Mouse (Mus musculus) liver, embryonic 13.5 days (tissue): ENCODE data around the gene Glp2r. TPM values are rescaled to one million over a fixed set of nuclear protein-coding genes. Genes with fewer than 3 reads are reported as not detected.
A peak's percentile ranks its signal among the peaks of the same experiment; 100 is the strongest.

Source experiments
- ATAC-seq: fragments of 200-750 bp; cut with Nextera tagmentation; 2 replicates; pipeline ENCODE4 v1.8.0; 2017; ENCODE audit warnings: low read depth, mild to moderate bottlenecking, moderate number of reproducible peaks, moderate library complexity
- DNase-seq: peaks from one replicate; pipeline ENCODE4 v3.0.0; 2022
- H3K27ac ChIP-seq: fragments of 300-500 bp; sonication (generic); 2 replicates; pipeline ENCODE4 v1.5.1; 2015; ENCODE audit warnings: moderate library complexity, mild to moderate bottlenecking, inconsistent platforms
- H3K27me3 ChIP-seq: fragments of 300-500 bp; sonication (generic); 2 replicates; pipeline ENCODE4 v1.6.1; 2015; ENCODE audit warnings: mild to moderate bottlenecking, inconsistent platforms
- H3K36me3 ChIP-seq: fragments of 300-500 bp; sonication (generic); 2 replicates; pipeline ENCODE4 v1.6.1; 2015; ENCODE audit warnings: mild to moderate bottlenecking, inconsistent platforms
- H3K4me1 ChIP-seq: fragments of 300-500 bp; sonication (generic); replicated peaks from 2 replicates; pipeline ENCODE4 v1.6.1; 2015; ENCODE audit warnings: inconsistent platforms
- H3K4me2 ChIP-seq: fragments of 300-500 bp; sonication (generic); 2 replicates; pipeline ENCODE4 v1.6.1; 2015; ENCODE audit warnings: inconsistent platforms, mild to moderate bottlenecking, moderate library complexity
- H3K4me3 ChIP-seq: fragments of 300-500 bp; sonication (generic); replicated peaks from 2 replicates; pipeline ENCODE4 v1.5.1; 2015; ENCODE audit warnings: mild to moderate bottlenecking, inconsistent platforms
- H3K9ac ChIP-seq: fragments of 300-500 bp; sonication (generic); 2 replicates; pipeline ENCODE4 v1.6.1; 2015; ENCODE audit warnings: mild to moderate bottlenecking, inconsistent platforms
- H3K9me3 ChIP-seq: fragments of 300-500 bp; sonication (generic); replicated peaks from 2 replicates; pipeline ENCODE4 v1.6.1; 2016; ENCODE audit warnings: inconsistent platforms
- WGBS: fragments of 180-500 bp; shearing (Covaris S2); methylation state at CpG from one replicate; pipeline ENCODE4 v1.1.7; 2015; ENCODE audit not compliant: insufficient replicate concordance; 5-methylcytosine and 5-hydroxymethylcytosine counted together
- polyA plus RNA-seq: library from polyadenylated mRNA; unstranded; fragments of >200 nt; fragmentation: Nextera tagmentation; extraction: Ambion mirVana; gene quantifications from 2 replicates; pipeline ENCODE4 v1.2.1, GENCODE M21; 2015

The Glp2r gene
- polyA plus RNA-seq, 1 experiment from 2014 or later = 0.15 TPM

- Histone ChIP-seq H3K27me3 (no peaks in the 10 kb centered on the region), H3K9me3 (no peaks in the 10 kb centered on the region), H3K36me3 (no peaks in the 10 kb centered on the region), H3K9ac (no peak overlapping the region), H3K4me2 (no peak overlapping the region), H3K4me1 (no peaks in the 10 kb centered on the region), H3K27ac (no peak overlapping the region), H3K4me3 (no peak overlapping the region)
- DNase-seq = no peak
- WGBS = 62% methylated on average over 6 of the region's 6 CpGs
- ATAC-seq = no peak
Measured at GRCm38 (mm10) chr11:67644632-67645149, 126.3 kb downstream of the Glp2r start.

GRCm38 (mm10) chr11:67643465-67643864 is 127.5 kb downstream of the Glp2r start:
- no peak for ATAC-seq
- 62% methylated on average over 3 of the region's 3 CpGs for WGBS
- Histone ChIP-seq H3K27ac (no peak overlapping the region), H3K4me3 (no peak overlapping the region), H3K27me3 (no peaks in the 10 kb centered on the region), H3K9ac (no peak overlapping the region), H3K36me3 (no peaks in the 10 kb centered on the region), H3K4me2 (no peak overlapping the region), H3K4me1 (no peaks in the 10 kb centered on the region), H3K9me3 (no peaks in the 10 kb centered on the region)
- no peak for DNase-seq

GRCm38 (mm10) chr11:67642835-67643234 is 128.1 kb downstream of the Glp2r start:
- H3K4me2 ChIP-seq = no peak overlapping the region

GRCm38 (mm10) chr11:67642421-67642820 is 128.5 kb downstream of the Glp2r start:
- no peak for ATAC-seq
- WGBS = 88% methylated on average over 8 of the region's 8 CpGs

More at GRCm38 (mm10) chr11:67642835-67643234, 128.1 kb downstream of the Glp2r start:
- DNase-seq (no peak), ATAC-seq (no peak)
- Histone ChIP-seq H3K36me3 (no peaks in the 10 kb centered on the region), H3K27ac (no peak overlapping the region), H3K9me3 (no peaks in the 10 kb centered on the region), H3K4me3 (no peak overlapping the region), H3K27me3 (no peaks in the 10 kb centered on the region), H3K4me1 (no peaks in the 10 kb centered on the region), H3K9ac (no peak overlapping the region)
- 69% methylated on average over 5 of the region's 5 CpGs for WGBS

GRCm38 (mm10) chr11:67640299-67640698 is 130.7 kb downstream of the Glp2r start:
- DNase-seq (no peak), ATAC-seq (no peak)
- Histone ChIP-seq H3K9ac (no peak overlapping the region), H3K27ac (no peak overlapping the region), H3K4me2 (no peak overlapping the region), H3K4me3 (no peak overlapping the region), H3K9me3 (no peaks in the 10 kb centered on the region), H3K36me3 (no peaks in the 10 kb centered on the region), H3K4me1 (no peaks in the 10 kb centered on the region), H3K27me3 (no peaks in the 10 kb centered on the region)
- 71% methylated on average over 6 of the region's 6 CpGs for WGBS

More at GRCm38 (mm10) chr11:67642421-67642820, 128.5 kb downstream of the Glp2r start:
- no peak overlapping the region for H3K9ac ChIP-seq
- no peak overlapping the region for H3K4me3 ChIP-seq
- H3K27me3 ChIP-seq = no peaks in the 10 kb centered on the region
- H3K4me1 ChIP-seq = no peaks in the 10 kb centered on the region
- no peak for DNase-seq
- no peak overlapping the region for H3K27ac ChIP-seq
- H3K9me3 ChIP-seq = no peaks in the 10 kb centered on the region
- no peaks in the 10 kb centered on the region for H3K36me3 ChIP-seq
- H3K4me2 ChIP-seq = no peak overlapping the region

- DNase-seq = no peak
- Histone ChIP-seq H3K4me1 (no peaks in the 10 kb centered on the region), H3K4me2 (no peak overlapping the region), H3K9ac (no peak overlapping the region), H3K27ac (no peak overlapping the region), H3K4me3 (no peak overlapping the region), H3K36me3 (no peaks in the 10 kb centered on the region), H3K27me3 (no peaks in the 10 kb centered on the region), H3K9me3 (no peaks in the 10 kb centered on the region)
- no peak for ATAC-seq
- WGBS = 57% methylated on average over 3 of the region's 3 CpGs
Measured at GRCm38 (mm10) chr11:67638401-67638800, 132.6 kb downstream of the Glp2r start.

- DNase-seq = no peak
- no peak overlapping the region for H3K27ac ChIP-seq
- no peak for ATAC-seq
- no peaks in the 10 kb centered on the region for H3K27me3 ChIP-seq
- H3K4me2 ChIP-seq = no peak overlapping the region
- no peaks in the 10 kb centered on the region for H3K36me3 ChIP-seq
- no peaks in the 10 kb centered on the region for H3K9me3 ChIP-seq
- no peak overlapping the region for H3K9ac ChIP-seq
- H3K4me1 ChIP-seq = no peaks in the 10 kb centered on the region
- H3K4me3 ChIP-seq = no peak overlapping the region
- WGBS = 42% methylated on average over 6 of the region's 6 CpGs
Measured at GRCm38 (mm10) chr11:67636905-67637586, 133.9 kb downstream of the Glp2r start.

- Histone ChIP-seq H3K36me3 (no peaks in the 10 kb centered on the region), H3K4me3 (no peak overlapping the region), H3K27me3 (no peaks in the 10 kb centered on the region), H3K27ac (no peak overlapping the region), H3K4me2 (no peak overlapping the region), H3K4me1 (no peaks in the 10 kb centered on the region), H3K9ac (no peak overlapping the region), H3K9me3 (no peaks in the 10 kb centered on the region)
- DNase-seq = no peak
- ATAC-seq = no peak
- 13% methylated on average over 4 of the region's 4 CpGs for WGBS
Measured at GRCm38 (mm10) chr11:67636201-67636600, 134.8 kb downstream of the Glp2r start.

GRCm38 (mm10) chr11:67633620-67634229 is 137.2 kb downstream of the Glp2r start:
- no peaks in the 10 kb centered on the region for H3K4me1 ChIP-seq
- WGBS = 9% methylated on average over 3 of the region's 3 CpGs
- no peak for ATAC-seq

GRCm38 (mm10) chr11:67632906-67633305 is 138.0 kb downstream of the Glp2r start:
- DNase-seq (no peak), ATAC-seq (no peak)
- Histone ChIP-seq H3K4me1 (peaks cover 5% of the 10 kb centered on the region; the same call in 1 of the 2 replicates), H3K4me2 (no peak overlapping the region), H3K4me3 (no peak overlapping the region), H3K9me3 (no peaks in the 10 kb centered on the region), H3K27me3 (no peaks in the 10 kb centered on the region), H3K27ac (no peak overlapping the region), H3K36me3 (no peaks in the 10 kb centered on the region), H3K9ac (no peak overlapping the region)
- 54% methylated on average over 8 of the region's 8 CpGs for WGBS

More at GRCm38 (mm10) chr11:67633620-67634229, 137.2 kb downstream of the Glp2r start:
- Histone ChIP-seq H3K27me3 (no peaks in the 10 kb centered on the region), H3K9ac (no peak overlapping the region), H3K27ac (no peak overlapping the region), H3K4me2 (no peak overlapping the region), H3K36me3 (no peaks in the 10 kb centered on the region), H3K9me3 (no peaks in the 10 kb centered on the region), H3K4me3 (no peak overlapping the region)
- no peak for DNase-seq

- no peak overlapping the region for H3K4me2 ChIP-seq
- peaks cover 13% of the 10 kb centered on the region; the same call in 1 of the 2 replicates for H3K4me1 ChIP-seq
- H3K36me3 ChIP-seq = no peaks in the 10 kb centered on the region
- WGBS = 60% methylated on average over 2 of the region's 2 CpGs
- no peaks in the 10 kb centered on the region for H3K27me3 ChIP-seq
- H3K27ac ChIP-seq = no peak overlapping the region
- ATAC-seq = peak; percentile 72
- no peaks in the 10 kb centered on the region for H3K9me3 ChIP-seq
- H3K4me3 ChIP-seq = no peak overlapping the region
- H3K9ac ChIP-seq = no peak overlapping the region
- DNase-seq = no peak
Measured at GRCm38 (mm10) chr11:67628522-67628921, 142.4 kb downstream of the Glp2r start.
